Mouse (Mus musculus) lung, postnatal 0 days (tissue): ENCODE measurements around the gene Micu1. TPM values are rescaled to one million over a fixed set of nuclear protein-coding genes. Genes with fewer than 3 reads are reported as not detected.
"Not testable (repeated sequence)": the region's sequence is repeated elsewhere in the genome, so short reads cannot be mapped to it uniquely, and the experiment has no call there.

ENCODE experiments used
- ATAC-seq: fragments of 200-750 bp; cut with Nextera tagmentation; 2 replicates; pipeline ENCODE4 v1.8.0; 2017; ENCODE audit warnings: moderate library complexity
- DNase-seq: peaks from one replicate; pipeline ENCODE4 v3.0.0-alpha.2; 2016; ENCODE audit warnings: low spot score
- H3K27ac ChIP-seq: fragments of 300-500 bp; sonication (generic); 2 replicates; pipeline ENCODE4 v1.5.1; 2014; ENCODE audit warnings: antibody characterized with exemption, mild to moderate bottlenecking, low read length, mixed read lengths
- H3K27me3 ChIP-seq: fragments of 300-500 bp; sonication (generic); replicated peaks from 2 replicates; pipeline ENCODE4 v1.6.1; 2014; ENCODE audit warnings: low read length, mixed read lengths; ENCODE audit not compliant: insufficient read depth
- H3K36me3 ChIP-seq: fragments of 300-500 bp; sonication (generic); 2 replicates; pipeline ENCODE4 v1.6.1; 2014; ENCODE audit warnings: low read length, mixed read lengths; ENCODE audit not compliant: insufficient read depth
- H3K4me1 ChIP-seq: fragments of 300-500 bp; sonication (generic); 2 replicates; pipeline ENCODE4 v1.6.1; 2014; ENCODE audit warnings: antibody characterized with exemption, low read depth, low read length, mixed read lengths; ENCODE audit not compliant: insufficient read depth
- H3K4me2 ChIP-seq: fragments of 300-500 bp; sonication (generic); replicated peaks from 2 replicates; pipeline ENCODE4 v1.6.1; 2014; ENCODE audit warnings: low read depth, mild to moderate bottlenecking, low read length, moderate library complexity, mixed read lengths
- H3K4me3 ChIP-seq: fragments of 300-500 bp; sonication (generic); 2 replicates; pipeline ENCODE4 v1.5.1; 2014; ENCODE audit warnings: low read depth, low read length
- H3K9ac ChIP-seq: fragments of 300-500 bp; sonication (generic); replicated peaks from 2 replicates; pipeline ENCODE4 v1.6.1; 2014; ENCODE audit warnings: low read depth, mild to moderate bottlenecking
- H3K9me3 ChIP-seq: fragments of 300-500 bp; sonication (generic); 2 replicates; pipeline ENCODE4 v1.6.1; 2016; ENCODE audit warnings: low read length, mixed read lengths
- CTCF ChIP-seq: IDR thresholded peaks from 2 replicates; pipeline ENCODE4 v1.5.1; 2016; ENCODE audit warnings: antibody characterized with exemption, mild to moderate bottlenecking
- EP300 ChIP-seq: IDR thresholded peaks from 2 replicates; pipeline ENCODE4 v1.6.1; 2016; ENCODE audit warnings: antibody characterized with exemption, mild to moderate bottlenecking, control low read depth
- WGBS: fragments of 180-500 bp; shearing (Covaris S2); extraction: QIAGEN DNeasy Blood & Tissue Kit; methylation state at CpG from one replicate; pipeline ENCODE4 v1.1.7; 2014; 5-methylcytosine and 5-hydroxymethylcytosine counted together
- polyA plus RNA-seq: library from polyadenylated mRNA; unstranded; fragments of >200 nt; fragmentation: Nextera tagmentation; extraction: Ambion mirVana; gene quantifications from 2 replicates; pipeline ENCODE4 v1.2.1, GENCODE M21; 2015

The Micu1 gene
- polyA plus RNA-seq, 1 experiment from 2014 or later = 57.0 TPM

GRCm38 (mm10) chr10:59677836-59678235, 24.4 kb upstream of the Micu1 start:
- Histone ChIP-seq H3K36me3 (no peaks in the 10 kb centered on the region), H3K4me3 (no peak overlapping the region), H3K27me3 (no peaks in the 10 kb centered on the region), H3K4me2 (no peak overlapping the region), H3K9ac (no peak overlapping the region), H3K9me3 (0 out of 2 replicates have a peak, but pooled peaks cover 3% of the 10 kb centered on the region), H3K4me1 (no peaks in the 10 kb centered on the region), H3K27ac (no peak overlapping the region)
- TF ChIP-seq EP300 (no peak), CTCF (no peak)
- DNase-seq = no peak
- ATAC-seq = no peak
- WGBS = 89% methylated on average over 1 of the region's 1 CpGs

GRCm38 (mm10) chr10:59679189-59679588, 23.1 kb upstream of the Micu1 start:
- H3K9ac ChIP-seq = no peak overlapping the region
- H3K4me1 ChIP-seq = no peaks in the 10 kb centered on the region
- TF ChIP-seq CTCF (no peak), EP300 (no peak)
- no peak overlapping the region for H3K27ac ChIP-seq
- WGBS = 59% methylated on average over 2 of the region's 2 CpGs
- ATAC-seq (no peak), DNase-seq (no peak)
- 0 out of 2 replicates have a peak, but pooled peaks cover 3% of the 10 kb centered on the region for H3K9me3 ChIP-seq
- no peak overlapping the region for H3K4me2 ChIP-seq
- no peak overlapping the region for H3K4me3 ChIP-seq
- H3K27me3 ChIP-seq = no peaks in the 10 kb centered on the region
- no peaks in the 10 kb centered on the region for H3K36me3 ChIP-seq

GRCm38 (mm10) chr10:59685586-59685985, 16.7 kb upstream of the Micu1 start:
- WGBS = 86% methylated on average over 3 of the region's 3 CpGs
- not testable (repeated sequence) for H3K27ac ChIP-seq, DNase-seq, H3K4me3 ChIP-seq, H3K27me3 ChIP-seq, ATAC-seq, H3K4me2 ChIP-seq, H3K4me1 ChIP-seq, H3K9ac ChIP-seq, H3K36me3 ChIP-seq, H3K9me3 ChIP-seq

GRCm38 (mm10) chr10:59687126-59687525, 15.2 kb upstream of the Micu1 start:
- DNase-seq = no peak
- Histone ChIP-seq H3K27ac (no peak overlapping the region), H3K27me3 (no peaks in the 10 kb centered on the region), H3K4me2 (no peak overlapping the region), H3K9ac (no peak overlapping the region), H3K4me1 (no peaks in the 10 kb centered on the region), H3K9me3 (0 out of 2 replicates have a peak, but pooled peaks cover 3% of the 10 kb centered on the region), H3K4me3 (no peak overlapping the region), H3K36me3 (no peaks in the 10 kb centered on the region)
- no peak for ATAC-seq
- 73% methylated on average over 2 of the region's 2 CpGs for WGBS
- TF ChIP-seq CTCF = no peak
- TF ChIP-seq EP300 = no peak

GRCm38 (mm10) chr10:59689836-59690235, 12.4 kb upstream of the Micu1 start:
- 49% methylated on average over 6 of the region's 6 CpGs for WGBS
- H3K4me3 ChIP-seq = no peak overlapping the region
- ATAC-seq (no peak), DNase-seq (no peak)
- H3K9ac ChIP-seq = no peak overlapping the region
- TF ChIP-seq CTCF (no peak), EP300 (no peak)
- H3K9me3 ChIP-seq = no peaks in the 10 kb centered on the region
- no peaks in the 10 kb centered on the region for H3K4me1 ChIP-seq
- no peak overlapping the region for H3K4me2 ChIP-seq
- H3K27ac ChIP-seq = no peak overlapping the region
- no peaks in the 10 kb centered on the region for H3K36me3 ChIP-seq
- no peaks in the 10 kb centered on the region for H3K27me3 ChIP-seq

GRCm38 (mm10) chr10:59692441-59692840, 9.8 kb upstream of the Micu1 start:
- TF ChIP-seq CTCF (no peak), EP300 (no peak)
- Histone ChIP-seq H3K4me1 (no peaks in the 10 kb centered on the region), H3K36me3 (no peaks in the 10 kb centered on the region), H3K9ac (no peak overlapping the region), H3K27me3 (no peaks in the 10 kb centered on the region), H3K27ac (no peak overlapping the region), H3K9me3 (no peaks in the 10 kb centered on the region), H3K4me3 (no peak overlapping the region), H3K4me2 (no peak overlapping the region)
- no peak for ATAC-seq
- 53% methylated on average over 6 of the region's 6 CpGs for WGBS
- DNase-seq = no peak

GRCm38 (mm10) chr10:59694104-59694503, 8.2 kb upstream of the Micu1 start:
- TF ChIP-seq EP300 (no peak), CTCF (no peak)
- Histone ChIP-seq H3K9me3 (no peaks in the 10 kb centered on the region), H3K4me3 (no peak overlapping the region), H3K36me3 (no peaks in the 10 kb centered on the region), H3K4me2 (no peak overlapping the region), H3K27ac (no peak overlapping the region), H3K27me3 (no peaks in the 10 kb centered on the region), H3K9ac (no peak overlapping the region), H3K4me1 (no peaks in the 10 kb centered on the region)
- no peak for DNase-seq
- 79% methylated on average over 2 of the region's 2 CpGs for WGBS
- ATAC-seq = no peak
